Mouse (Mus musculus) left cerebral cortex, adult 9 months (tissue): ENCODE measurements around the gene Gpsm1.
"Not testable (repeated sequence)": the region's sequence is repeated elsewhere in the genome, so short reads cannot be mapped to it uniquely, and the experiment has no call there.

Experiments
- DNase-seq, 2 experiments: peaks; one replicate each; pipeline ENCODE4 v3.0.0; 2022; ENCODE audit warnings: low spot score in 2 of 2

Gene Gpsm1

GRCm38 (mm10) chr2:26372396-26372795 lies 57.1 kb downstream of the Gpsm1 start:
- no peak for DNase-seq

DNA sequence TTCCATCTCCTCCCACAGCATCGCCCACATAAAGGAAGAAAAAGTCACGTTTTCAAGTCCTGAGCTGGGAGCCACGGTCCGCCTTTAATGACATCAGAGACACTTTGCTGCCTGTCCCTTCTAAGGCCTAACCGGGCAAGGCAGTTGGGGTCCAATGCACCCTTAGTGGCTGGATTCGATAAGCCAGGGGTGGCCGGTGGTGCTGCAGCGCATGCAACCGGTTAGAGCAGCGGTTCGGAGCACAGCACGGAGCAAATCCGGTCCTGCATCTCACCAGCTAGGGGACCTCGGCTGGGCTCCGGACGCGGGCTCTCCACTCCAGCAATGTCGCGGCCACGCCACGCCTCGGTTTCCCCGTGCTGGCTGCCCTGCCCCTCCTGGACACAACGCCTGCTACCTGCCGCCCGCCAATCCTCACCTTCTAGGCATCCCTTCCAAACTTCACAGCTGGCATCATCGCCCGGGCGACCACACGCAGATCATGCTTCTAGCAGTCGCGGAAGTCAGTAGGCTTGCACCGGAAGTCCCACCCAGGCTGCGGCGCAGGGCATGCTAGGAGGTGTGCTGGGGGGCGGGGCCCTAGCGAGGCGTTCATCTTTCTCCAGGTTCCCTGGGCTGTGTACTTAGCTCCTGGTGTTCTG lies 64.9 kb downstream of the Gpsm1 start, which contains the start of gene Snapc4:
Snapc4 (minus strand) TSS at position 523 of the 641 bp plus-strand sequence.
- DNase-seq: peak; percentile 61 to 83

- not testable (repeated sequence) for DNase-seq
Measured at GRCm38 (mm10) chr2:26380871-26381270, 65.6 kb downstream of the Gpsm1 start.

- DNase-seq: no peak
Measured at GRCm38 (mm10) chr2:26387713-26388112, 72.4 kb downstream of the Gpsm1 start.

- DNase-seq: no peak
Measured at GRCm38 (mm10) chr2:26388682-26389153, 73.4 kb downstream of the Gpsm1 start.

- DNase-seq: peak in 1 of 2 experiments; percentile 79
Measured at GRCm38 (mm10) chr2:26389154-26389690, 73.9 kb downstream of the Gpsm1 start, which contains the start of the genes Entr1 and Pmpca. Gene Entr1, minus strand, starts transcription at chr2:26389316. Gene Pmpca, plus strand, starts transcription at chr2:26389339.

GRCm38 (mm10) chr2:26390954-26391353 lies 75.6 kb downstream of the Gpsm1 start:
- no peak for DNase-seq

- DNase-seq: no peak
Measured at GRCm38 (mm10) chr2:26391617-26392016, 76.3 kb downstream of the Gpsm1 start.
